Mouse (Mus musculus): Measurements from ENCODE around the gene Prickle3. TPM values are rescaled to one million over a fixed set of nuclear protein-coding genes. Genes with fewer than 3 reads are reported as not detected.
A peak's percentile ranks its signal among the peaks of the same experiment; 100 is the strongest.

Gene Prickle3
- polyA plus RNA-seq, 2 experiments = 9.5 to 23.4 TPM

DNA sequence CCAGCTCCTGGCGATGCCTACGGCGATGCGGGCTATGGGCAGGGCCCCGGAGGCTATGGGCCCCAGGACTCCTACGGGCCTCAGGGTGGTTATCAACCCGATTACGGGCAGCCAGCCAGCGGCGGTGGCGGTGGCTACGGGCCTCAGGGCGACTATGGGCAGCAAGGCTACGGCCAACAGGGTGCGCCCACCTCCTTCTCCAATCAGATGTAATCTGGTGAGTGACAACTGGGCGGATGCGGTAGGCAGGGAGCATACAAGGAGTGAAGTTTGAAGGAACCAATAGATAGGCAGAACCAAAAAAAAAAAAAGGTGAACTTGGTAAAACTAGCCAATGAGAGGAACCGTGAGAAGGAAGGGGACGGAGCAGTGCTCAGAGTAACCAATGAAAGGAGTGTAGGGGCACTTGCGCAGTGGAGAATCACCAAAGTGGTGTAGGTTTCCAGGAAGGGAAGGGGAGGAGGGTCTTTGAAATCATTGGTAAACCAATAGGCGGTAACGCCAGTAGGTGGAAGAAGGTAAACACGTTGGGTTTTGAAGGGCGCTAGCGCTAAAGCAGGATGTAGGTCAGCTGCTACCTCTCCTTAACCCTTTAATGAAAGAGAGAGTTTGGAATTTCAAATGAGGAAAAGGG is 8.3 kb upstream of the Prickle3 start:
- Histone ChIP-seq H3K27ac (replicated peaks; ENCODE audit: low read depth, low read length) (peak overlapping the region; percentile 58; the same call in 1 of the 2 replicates), H3K9me3 (ENCODE audit: control insufficient read depth, low read length) (no peaks in the 10 kb centered on the region), H3K36me3 (ENCODE audit: control insufficient read depth, insufficient read depth, low read length) (no peaks in the 10 kb centered on the region), H3K27me3 (ENCODE audit: control insufficient read depth, insufficient read depth, low read length) (no peaks in the 10 kb centered on the region), H3K4me2 (replicated peaks; ENCODE audit: low read depth, low read length, severe bottlenecking) (peak overlapping the region; percentile 54), H3K9ac (ENCODE audit: low read depth, low read length, severe bottlenecking) (peak overlapping the region; percentile 61), H3K4me3 (replicated peaks; ENCODE audit: low read length) (peak overlapping the region; percentile 50), H3K4me1 (ENCODE audit: control insufficient read depth, insufficient read depth, low read length) (no peaks in the 10 kb centered on the region)
- peak; percentile 98 for ATAC-seq (ENCODE audit: low FRiP score, low read depth)
- 0 out of 2 replicates have a peak, but pooled peaks have one; percentile 33 for TF ChIP-seq POLR2A (IDR thresholded peaks at IDR 0.05; ENCODE audit: borderline replicate concordance, extremely low read depth, insufficient read depth, insufficient read length)
- WGBS = 14% methylated on average over 25 of the region's 25 CpGs
- DNase-seq (ENCODE audit: low spot score) = peak; percentile 94

DNA sequence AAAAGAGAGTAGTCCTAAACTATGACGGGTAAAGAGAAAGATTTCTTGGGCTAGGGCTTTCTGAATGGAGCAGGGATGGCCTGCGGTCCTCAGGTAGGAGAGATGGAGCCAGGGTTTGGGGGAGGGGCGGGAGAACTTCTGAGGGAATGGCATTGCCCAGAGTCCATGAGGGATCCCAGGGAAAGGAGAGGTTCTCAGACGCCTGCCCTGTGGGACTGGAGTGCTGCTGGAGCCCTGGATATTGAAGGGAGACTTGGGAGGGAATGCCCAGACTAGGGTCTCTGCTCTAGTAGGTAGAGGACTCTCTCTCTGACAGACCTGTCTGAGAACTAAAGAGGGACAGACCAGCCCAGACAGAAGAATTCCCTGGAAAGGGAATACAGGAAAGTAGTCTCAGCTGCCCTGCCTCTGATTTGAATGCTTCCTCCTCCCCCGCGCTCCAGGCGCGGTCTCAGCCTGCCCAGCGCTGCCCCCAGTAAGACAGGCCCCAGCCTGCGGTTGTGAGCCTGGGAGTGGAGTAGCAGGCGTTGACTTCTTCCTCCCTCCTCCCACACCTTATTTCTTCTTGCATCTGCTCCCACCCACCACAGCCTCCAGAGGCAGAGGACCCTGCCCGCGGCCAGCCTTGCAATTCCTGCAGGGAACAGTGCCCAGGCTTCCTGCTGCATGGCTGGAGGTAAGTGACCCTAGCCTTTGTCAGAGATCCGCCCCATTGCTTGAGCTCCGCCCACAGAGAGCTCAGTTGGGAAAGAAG is 1.1 kb downstream of the Prickle3 start:
- Histone ChIP-seq H3K36me3 (ENCODE audit: control insufficient read depth, insufficient read depth, low read length) (no peaks in the 10 kb centered on the region), H3K4me3 (replicated peaks; ENCODE audit: low read length) (peak overlapping the region; percentile 44), H3K27ac (replicated peaks; ENCODE audit: low read depth, low read length) (no peak overlapping the region), H3K4me1 (ENCODE audit: control insufficient read depth, insufficient read depth, low read length) (no peaks in the 10 kb centered on the region), H3K9me3 (ENCODE audit: control insufficient read depth, low read length) (no peaks in the 10 kb centered on the region), H3K27me3 (ENCODE audit: control insufficient read depth, insufficient read depth, low read length) (no peaks in the 10 kb centered on the region), H3K4me2 (replicated peaks; ENCODE audit: low read depth, low read length, severe bottlenecking) (peak overlapping the region; percentile 46), H3K9ac (ENCODE audit: low read depth, low read length, severe bottlenecking) (peak overlapping the region; percentile 66; the same call in 1 of the 2 replicates)
- ATAC-seq (ENCODE audit: low FRiP score, low read depth) (no peak), DNase-seq (ENCODE audit: low spot score) (no peak)
- 22% methylated on average over 10 of the region's 15 CpGs for WGBS
- no peak for TF ChIP-seq POLR2A (IDR thresholded peaks at IDR 0.05; ENCODE audit: borderline replicate concordance, extremely low read depth, insufficient read depth, insufficient read length)

DNA sequence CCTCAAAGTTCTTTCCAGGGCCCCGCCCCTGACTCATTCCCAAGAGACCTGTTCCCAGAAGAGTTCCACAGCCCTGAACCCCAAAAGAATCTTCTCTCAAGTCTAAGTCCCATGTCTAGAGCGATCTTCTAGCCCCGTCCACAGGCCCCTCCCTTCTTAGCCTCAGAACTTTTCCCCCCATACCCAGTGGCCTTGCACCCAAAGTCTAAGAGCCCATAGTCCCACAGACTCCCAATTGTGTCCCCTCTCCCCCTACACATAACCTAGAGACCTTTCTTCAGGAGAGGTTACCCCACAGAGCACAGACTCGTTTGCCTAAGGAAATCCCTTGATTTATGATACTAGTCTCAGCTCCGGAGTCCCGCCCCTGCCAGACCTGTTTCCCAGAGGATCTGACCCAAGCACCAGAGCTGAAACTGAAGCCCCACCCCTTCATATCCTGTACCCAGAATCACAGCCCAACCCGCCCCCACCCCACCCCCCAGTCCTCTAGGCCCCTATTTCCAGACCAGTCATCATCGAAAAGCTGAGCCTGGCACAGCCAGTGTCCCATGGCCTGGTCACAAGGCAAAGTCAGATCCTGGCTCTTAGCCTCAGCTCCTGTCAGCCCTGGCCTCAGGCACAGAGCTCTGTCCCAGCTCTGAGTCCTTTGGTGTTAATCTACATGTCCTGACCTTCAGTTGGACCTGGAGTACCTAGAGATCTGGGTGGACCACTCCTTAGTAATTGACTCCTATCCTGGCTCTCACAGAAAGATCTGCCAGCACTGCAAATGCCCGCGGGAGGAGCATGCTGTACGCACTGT is 1.9 kb downstream of the Prickle3 start:
- Histone ChIP-seq H3K36me3 (ENCODE audit: control insufficient read depth, insufficient read depth, low read length) (0 out of 2 replicates have a peak, but pooled peaks cover 3% of the 10 kb centered on the region), H3K27me3 (ENCODE audit: control insufficient read depth, insufficient read depth, low read length) (no peaks in the 10 kb centered on the region), H3K27ac (replicated peaks; ENCODE audit: low read depth, low read length) (no peak overlapping the region), H3K4me2 (replicated peaks; ENCODE audit: low read depth, low read length, severe bottlenecking) (peak overlapping the region; percentile 46; the same call in 1 of the 2 replicates), H3K4me3 (replicated peaks; ENCODE audit: low read length) (peak overlapping the region; percentile 44), H3K4me1 (ENCODE audit: control insufficient read depth, insufficient read depth, low read length) (no peaks in the 10 kb centered on the region), H3K9me3 (ENCODE audit: control insufficient read depth, low read length) (no peaks in the 10 kb centered on the region), H3K9ac (ENCODE audit: low read depth, low read length, severe bottlenecking) (no peak overlapping the region)
- DNase-seq (ENCODE audit: low spot score) (no peak), ATAC-seq (ENCODE audit: low FRiP score, low read depth) (0 out of 2 replicates have a peak, but pooled peaks have one; percentile 12)
- WGBS = 43% methylated on average over 11 of the region's 11 CpGs
- TF ChIP-seq POLR2A (IDR thresholded peaks at IDR 0.05; ENCODE audit: borderline replicate concordance, extremely low read depth, insufficient read depth, insufficient read length) = no peak

DNA sequence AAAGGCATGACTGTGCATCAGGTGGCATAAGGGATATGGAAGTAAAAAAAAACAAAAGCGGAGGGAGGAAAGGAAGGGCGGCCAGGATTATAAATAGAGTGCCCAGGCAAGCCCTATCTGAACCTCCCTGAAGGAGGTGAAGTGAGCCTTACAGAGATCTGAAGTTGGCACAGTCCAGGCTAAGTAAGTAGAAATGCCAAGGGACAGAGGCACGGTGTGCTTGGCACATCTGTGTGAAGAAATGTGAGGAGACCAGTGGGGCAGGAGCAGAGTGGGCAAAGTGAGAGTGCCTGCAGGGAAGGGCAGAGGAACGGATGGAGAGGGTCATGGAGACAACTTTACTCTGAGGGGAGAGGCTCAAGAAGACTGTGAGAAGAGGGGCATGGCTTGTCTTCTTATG is 4.0 kb downstream of the Prickle3 start:
- H3K4me1 ChIP-seq (ENCODE audit: control insufficient read depth, insufficient read depth, low read length) = no peaks in the 10 kb centered on the region
- H3K4me3 ChIP-seq (replicated peaks; ENCODE audit: low read length) = no peak overlapping the region
- no peak for TF ChIP-seq POLR2A (IDR thresholded peaks at IDR 0.05; ENCODE audit: borderline replicate concordance, extremely low read depth, insufficient read depth, insufficient read length)
- H3K27me3 ChIP-seq (ENCODE audit: control insufficient read depth, insufficient read depth, low read length) = no peaks in the 10 kb centered on the region
- no peak overlapping the region for H3K27ac ChIP-seq (replicated peaks; ENCODE audit: low read depth, low read length)
- H3K4me2 ChIP-seq (replicated peaks; ENCODE audit: low read depth, low read length, severe bottlenecking) = no peak overlapping the region
- no peak overlapping the region for H3K9ac ChIP-seq (ENCODE audit: low read depth, low read length, severe bottlenecking)
- 73% methylated on average over 4 of the region's 4 CpGs for WGBS
- no peaks in the 10 kb centered on the region for H3K9me3 ChIP-seq (ENCODE audit: control insufficient read depth, low read length)
- ATAC-seq (ENCODE audit: low FRiP score, low read depth) (no peak), DNase-seq (ENCODE audit: low spot score) (no peak)
- H3K36me3 ChIP-seq (ENCODE audit: control insufficient read depth, insufficient read depth, low read length) = peaks cover 9% of the 10 kb centered on the region; the same call in 1 of the 2 replicates

DNA sequence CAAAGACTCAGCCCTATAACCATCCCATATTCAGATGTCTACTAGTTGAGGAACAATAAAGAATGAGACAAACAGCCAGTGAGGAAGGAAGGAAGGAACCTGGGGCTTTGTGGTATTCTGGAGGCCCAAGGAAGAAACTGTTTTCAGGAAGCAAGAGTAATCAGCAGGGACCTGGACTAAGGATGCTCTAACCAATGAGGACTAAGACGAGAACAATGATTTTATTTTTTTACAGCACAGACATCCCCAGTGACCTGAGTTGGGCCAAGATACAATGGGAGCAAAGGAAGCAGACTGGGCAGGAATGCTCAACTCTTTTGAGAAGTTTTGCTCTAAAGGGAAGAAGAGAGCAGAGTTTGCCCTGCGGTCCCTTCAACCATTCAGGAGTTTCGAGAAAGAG is 5.9 kb downstream of the Prickle3 start:
- no peak for ATAC-seq (ENCODE audit: low FRiP score, low read depth)

More for the DNA sequence above, 5.9 kb downstream of the Prickle3 start:
- Histone ChIP-seq H3K9ac (ENCODE audit: low read depth, low read length, severe bottlenecking) (no peak overlapping the region), H3K27ac (replicated peaks; ENCODE audit: low read depth, low read length) (no peak overlapping the region), H3K4me2 (replicated peaks; ENCODE audit: low read depth, low read length, severe bottlenecking) (no peak overlapping the region), H3K4me3 (replicated peaks; ENCODE audit: low read length) (no peak overlapping the region), H3K4me1 (ENCODE audit: control insufficient read depth, insufficient read depth, low read length) (no peaks in the 10 kb centered on the region), H3K27me3 (ENCODE audit: control insufficient read depth, insufficient read depth, low read length) (no peaks in the 10 kb centered on the region), H3K9me3 (ENCODE audit: control insufficient read depth, low read length) (no peaks in the 10 kb centered on the region), H3K36me3 (ENCODE audit: control insufficient read depth, insufficient read depth, low read length) (peaks cover 14% of the 10 kb centered on the region)
- WGBS = 75% methylated on average over 3 of the region's 3 CpGs
- no peak for DNase-seq (ENCODE audit: low spot score)
- no peak for TF ChIP-seq POLR2A (IDR thresholded peaks at IDR 0.05; ENCODE audit: borderline replicate concordance, extremely low read depth, insufficient read depth, insufficient read length)
